19 mouse cellular contexts compared by ENCODE assay signal in genomic region chr1:166360896-166361295, GRCm38 (mm10). TPM values are rescaled to one million over a fixed set of nuclear protein-coding genes. Genes with fewer than 3 reads are reported as not detected.
DNase-seq lines count a peak whose midpoint lies in the region; ATAC-seq and TF ChIP-seq lines count a peak whose summit lies in the region.
"Had no signal": no experiment of that assay in that cellular context is flagged by ENCODE, and none has a peak within 500 bp of the region (broad histone marks: within the 10 kb centered on the region; RNA-seq: fewer than 3 reads in every experiment).

No protein-coding gene starts in this region.

- H3K9me3 ChIP-seq in midbrain, embryonic 11.5 days (ENCODE audit: control insufficient read depth, low read length), result no peaks in the 10 kb centered on the region
- no peaks in the 10 kb centered on the region for H3K9me3 ChIP-seq in midbrain, embryonic 10.5 days (replicated peaks)
- H3K9me3 ChIP-seq: embryonic facial prominence, embryonic 10.5 days; embryonic facial prominence, embryonic 13.5 days; forebrain, embryonic 12.5 days; forebrain, embryonic 15.5 days; heart, embryonic 12.5 days; heart, embryonic 15.5 days; hindbrain, embryonic 15.5 days; intestine, embryonic 15.5 days; kidney, embryonic 15.5 days had no signal

- no peak for ATAC-seq in midbrain, embryonic 11.5 days (ENCODE audit: low FRiP score)
- ATAC-seq in frontal cortex, adult (ENCODE audit: low TSS enrichment), result no peak

- no peak overlapping the region for H3ac ChIP-seq in myocyte (ENCODE audit: control insufficient read depth, insufficient read length)

- 78% methylated on average over 5 of the region's 5 CpGs for WGBS in midbrain, embryonic 11.5 days
- WGBS in midbrain, embryonic 10.5 days, result 82% methylated on average over 5 of the region's 5 CpGs

- H3K4me2 ChIP-seq in midbrain, embryonic 11.5 days, result no peak overlapping the region
- peak overlapping the region; percentile 39 for H3K4me2 ChIP-seq in myocyte (ENCODE audit: low read depth)
- H3K4me2 ChIP-seq: embryonic facial prominence, embryonic 13.5 days; forebrain, embryonic 12.5 days; forebrain, embryonic 15.5 days; heart, embryonic 12.5 days; heart, embryonic 15.5 days; hindbrain, embryonic 15.5 days; intestine, embryonic 15.5 days; kidney, embryonic 15.5 days had no signal

- no peaks in the 10 kb centered on the region for H3K27me3 ChIP-seq in midbrain, embryonic 11.5 days (ENCODE audit: control insufficient read depth, insufficient read depth, low read length)
- H3K27me3 ChIP-seq in midbrain, embryonic 10.5 days (ENCODE audit: low read depth, poor library complexity, severe bottlenecking), result no peaks in the 10 kb centered on the region
- peaks cover 5% of the 10 kb centered on the region for H3K27me3 ChIP-seq in myocyte (ENCODE audit: control insufficient read depth, insufficient read depth, insufficient read length)
- H3K27me3 ChIP-seq: forebrain, embryonic 12.5 days; forebrain, embryonic 15.5 days; heart, embryonic 12.5 days; hindbrain, embryonic 15.5 days; intestine, embryonic 15.5 days; kidney, embryonic 15.5 days had no signal

- H3K4me3 ChIP-seq in midbrain, embryonic 11.5 days (ENCODE audit: low read depth, low read length), result no peak overlapping the region
- H3K4me3 ChIP-seq in midbrain, embryonic 10.5 days, result no peak overlapping the region
- no peak overlapping the region for H3K4me3 ChIP-seq in myocyte
- H3K4me3 ChIP-seq: embryonic facial prominence, embryonic 10.5 days; embryonic facial prominence, embryonic 13.5 days; erythroblast, embryonic 14.5 days; forebrain, embryonic 12.5 days; forebrain, embryonic 15.5 days; gastrocnemius, adult 2 months; heart, embryonic 12.5 days; heart, embryonic 15.5 days; hindbrain, embryonic 15.5 days; intestine, embryonic 15.5 days; kidney, embryonic 15.5 days had no signal

- no peaks in the 10 kb centered on the region for H3K4me1 ChIP-seq in midbrain, embryonic 11.5 days (ENCODE audit: control insufficient read depth, insufficient read depth, low read length)
- no peaks in the 10 kb centered on the region for H3K4me1 ChIP-seq in midbrain, embryonic 10.5 days
- H3K4me1 ChIP-seq: embryonic facial prominence, embryonic 10.5 days; embryonic facial prominence, embryonic 13.5 days; forebrain, embryonic 15.5 days; heart, embryonic 12.5 days; heart, embryonic 15.5 days; hindbrain, embryonic 15.5 days; intestine, embryonic 15.5 days; kidney, embryonic 15.5 days had no signal

- H3K36me3 ChIP-seq in midbrain, embryonic 11.5 days (ENCODE audit: control insufficient read depth, insufficient read depth, low read length), result no peaks in the 10 kb centered on the region
- H3K36me3 ChIP-seq in midbrain, embryonic 10.5 days, result no peaks in the 10 kb centered on the region
- no peaks in the 10 kb centered on the region for H3K36me3 ChIP-seq in myocyte (ENCODE audit: control insufficient read depth, insufficient read depth)
- H3K36me3 ChIP-seq: embryonic facial prominence, embryonic 10.5 days; embryonic facial prominence, embryonic 13.5 days; forebrain, embryonic 12.5 days; forebrain, embryonic 15.5 days; heart, embryonic 12.5 days; heart, embryonic 15.5 days; hindbrain, embryonic 15.5 days; intestine, embryonic 15.5 days; kidney, embryonic 15.5 days had no signal

- H3K79me2 ChIP-seq in myocyte (ENCODE audit: control insufficient read depth, insufficient read depth), result no peaks in the 10 kb centered on the region

- no peak overlapping the region for H3K9ac ChIP-seq in midbrain, embryonic 11.5 days (ENCODE audit: low read length)
- H3K9ac ChIP-seq: embryonic facial prominence, embryonic 13.5 days; forebrain, embryonic 12.5 days; forebrain, embryonic 15.5 days; heart, embryonic 12.5 days; heart, embryonic 15.5 days; hindbrain, embryonic 15.5 days; intestine, embryonic 15.5 days; kidney, embryonic 15.5 days had no signal

- DNase-seq in cerebellum, adult 18-20 months, result peak; percentile 15 to 24
- no peak for DNase-seq in cerebellum, adult 11-12 months
- peak; percentile 29 to 31 for DNase-seq in cerebellum, postnatal 25 days
- no peak for DNase-seq in cerebellum, adult 11 months
- DNase-seq in midbrain, embryonic 11.5 days (ENCODE audit: low spot score, missing footprints), result peak; percentile 80
- DNase-seq in midbrain, embryonic 10.5 days (ENCODE audit: low spot score), result no peak

- TF ChIP-seq POLR2A in myocyte (IDR thresholded peaks at IDR 0.05; ENCODE audit: insufficient read length, low read depth), result no peak

- H3K27ac ChIP-seq in midbrain, embryonic 11.5 days (ENCODE audit: low read depth, low read length), result no peak overlapping the region
- no peak overlapping the region for H3K27ac ChIP-seq in midbrain, embryonic 10.5 days (replicated peaks)
- H3K27ac ChIP-seq: embryonic facial prominence, embryonic 10.5 days; embryonic facial prominence, embryonic 13.5 days; forebrain, embryonic 12.5 days; forebrain, embryonic 15.5 days; gastrocnemius, adult 2 months; heart, embryonic 15.5 days; hindbrain, embryonic 15.5 days; intestine, embryonic 15.5 days; kidney, embryonic 15.5 days had no signal

TF ChIP-seq in myocyte, 11 proteins besides CTCF, POLR2A, EP300 and RAD21:
- TF ChIP-seq TCF3 (IDR thresholded peaks at IDR 0.05; ENCODE audit: insufficient read length, low read depth) (no peak), REST (IDR thresholded peaks at IDR 0.05; ENCODE audit: insufficient read depth, insufficient read length) (no peak), TCF12 (IDR thresholded peaks at IDR 0.05; ENCODE audit: insufficient read depth, poor library complexity, severe bottlenecking) (no peak), CEBPB (IDR thresholded peaks at IDR 0.05; ENCODE audit: insufficient read depth, poor library complexity, severe bottlenecking) (no peak), E2F4 (IDR thresholded peaks at IDR 0.05; ENCODE audit: insufficient read depth) (no peak), MAX (IDR thresholded peaks at IDR 0.05; ENCODE audit: low read depth) (no peak), POLR2AphosphoS2 (IDR thresholded peaks at IDR 0.05; ENCODE audit: insufficient read length, low read depth) (no peak), USF1 (IDR thresholded peaks at IDR 0.05; ENCODE audit: low read depth) (no peak), MYOG (IDR thresholded peaks at IDR 0.05; ENCODE audit: control insufficient read depth in 1 of 3, insufficient read depth in 1 of 3, insufficient read length in 2 of 3, low read depth in 2 of 3) (no peak), SRF (IDR thresholded peaks at IDR 0.05; ENCODE audit: control insufficient read depth, insufficient read length, low read depth) (no peak), MYOD1 (IDR thresholded peaks at IDR 0.05; ENCODE audit: control insufficient read depth in 1 of 3, insufficient read length in 2 of 3, low read depth in 2 of 3) (no peak)
TF ChIP-seq in myocyte: peak in this region for 0.

RNA-seq across cellular contexts. Expression of gene Tada1, which starts 18.0 kb away (rescaled TPM):
- polyA plus RNA-seq in midbrain, embryonic 11.5 days (2014; fragmentation: Nextera tagmentation; extraction: Ambion mirVana), result 70.5 and 73.5 TPM in 2 replicates
- polyA plus RNA-seq in midbrain, embryonic 10.5 days (2016; fragmentation: Nextera tagmentation; extraction: Ambion mirVana), result 70.2 and 70.3 TPM in 2 replicates
- polyA plus RNA-seq in myocyte (2012; fragmentation: generic; extraction: Trizol), result 11.7 TPM

RNA-seq across cellular contexts. Expression of gene Pogk, which starts 48.8 kb away (rescaled TPM):
- polyA plus RNA-seq in midbrain, embryonic 11.5 days (2014; fragmentation: Nextera tagmentation; extraction: Ambion mirVana), result 39.8 and 41.6 TPM in 2 replicates
- 26.1 and 37.7 TPM in 2 replicates for polyA plus RNA-seq in midbrain, embryonic 10.5 days (2016; fragmentation: Nextera tagmentation; extraction: Ambion mirVana)
- 6.2 TPM for polyA plus RNA-seq in myocyte (2012; fragmentation: generic; extraction: Trizol)

Comparison
In these comparisons a context has a peak if more than half of its experiments do, and no peak if none do; other contexts are left out.
1. DNase-seq: peak in cerebellum, adult 18-20 months (2 of 2), cerebellum, postnatal 25 days (2 of 2) and midbrain, embryonic 11.5 days (single experiment); none in cerebellum, adult 11-12 months (single experiment), cerebellum, adult 11 months (single experiment) and midbrain, embryonic 10.5 days (single experiment).